In genomic region chr10:60807531-60808185, GRCm38 (mm10) we compare ENCODE assay signal across 8 mouse cellular contexts. TPM values are rescaled to one million over a fixed set of nuclear protein-coding genes. Genes with fewer than 3 reads are reported as not detected.
DNase-seq lines count a peak whose midpoint lies in the region; ATAC-seq lines count a peak whose summit lies in the region.

No protein-coding gene starts in this region.

- intact Hi-C loops in gastrocnemius, postnatal 14 days (cut with DNase I; ENCODE audit: low total_unique reads) = no loop called here

- H3K4me3 ChIP-seq in midbrain, embryonic 13.5 days (replicated peaks) = no peak overlapping the region
- no peak overlapping the region for H3K4me3 ChIP-seq in midbrain, embryonic 16.5 days (ENCODE audit: low read depth, low read length)
- no peak overlapping the region for H3K4me3 ChIP-seq in hindbrain, embryonic 15.5 days
- H3K4me3 ChIP-seq in lung, embryonic 15.5 days = no peak overlapping the region

- peak; percentile 82 for DNase-seq in gastrocnemius, postnatal 14 days
- no peak for DNase-seq in yolk sac, embryonic 10.5 days (ENCODE audit: low spot score)
- DNase-seq in frontal cortex, adult 2 months (ENCODE audit: extremely low spot score in 1 of 2, low spot score in 1 of 2) = no peak
- no peak for DNase-seq in layer of hippocampus, adult 9-11 months

- H3K9me3 ChIP-seq in midbrain, embryonic 13.5 days = no peaks in the 10 kb centered on the region
- no peaks in the 10 kb centered on the region for H3K9me3 ChIP-seq in midbrain, embryonic 16.5 days (replicated peaks; ENCODE audit: control insufficient read depth, low read length, poor library complexity, severe bottlenecking)
- H3K9me3 ChIP-seq in hindbrain, embryonic 15.5 days = no peaks in the 10 kb centered on the region
- H3K9me3 ChIP-seq in lung, embryonic 15.5 days = no peaks in the 10 kb centered on the region

- peak overlapping the region; percentile 17; the same call in 1 of the 2 replicates for H3K4me2 ChIP-seq in midbrain, embryonic 13.5 days (replicated peaks)
- H3K4me2 ChIP-seq in midbrain, embryonic 16.5 days (ENCODE audit: low read length) = no peak overlapping the region
- no peak overlapping the region for H3K4me2 ChIP-seq in hindbrain, embryonic 15.5 days
- peak overlapping the region; percentile 35 for H3K4me2 ChIP-seq in lung, embryonic 15.5 days

- H3K9ac ChIP-seq in midbrain, embryonic 13.5 days (replicated peaks) = no peak overlapping the region
- H3K9ac ChIP-seq in midbrain, embryonic 16.5 days (ENCODE audit: low read depth, low read length) = no peak overlapping the region
- no peak overlapping the region for H3K9ac ChIP-seq in hindbrain, embryonic 15.5 days
- no peak overlapping the region for H3K9ac ChIP-seq in lung, embryonic 15.5 days

- H3K27me3 ChIP-seq in midbrain, embryonic 13.5 days = peaks cover 28% of the 10 kb centered on the region
- no peaks in the 10 kb centered on the region for H3K27me3 ChIP-seq in midbrain, embryonic 16.5 days (ENCODE audit: control insufficient read depth, insufficient read depth, low read depth, low read length)
- H3K27me3 ChIP-seq in hindbrain, embryonic 15.5 days = peaks cover 8% of the 10 kb centered on the region
- no peaks in the 10 kb centered on the region for H3K27me3 ChIP-seq in lung, embryonic 15.5 days

- no peaks in the 10 kb centered on the region for H3K36me3 ChIP-seq in midbrain, embryonic 13.5 days
- no peaks in the 10 kb centered on the region for H3K36me3 ChIP-seq in midbrain, embryonic 16.5 days (ENCODE audit: control insufficient read depth, insufficient read depth, low read length)
- H3K36me3 ChIP-seq in hindbrain, embryonic 15.5 days = no peaks in the 10 kb centered on the region
- H3K36me3 ChIP-seq in lung, embryonic 15.5 days = no peaks in the 10 kb centered on the region

- peaks cover 57% of the 10 kb centered on the region for H3K4me1 ChIP-seq in midbrain, embryonic 13.5 days (replicated peaks)
- H3K4me1 ChIP-seq in midbrain, embryonic 16.5 days (ENCODE audit: control insufficient read depth, insufficient read depth, low read length) = peaks cover 10% of the 10 kb centered on the region
- H3K4me1 ChIP-seq in hindbrain, embryonic 15.5 days (replicated peaks) = peaks cover 29% of the 10 kb centered on the region
- H3K4me1 ChIP-seq in lung, embryonic 15.5 days = peaks cover 82% of the 10 kb centered on the region

- 36% methylated on average over 22 of the region's 22 CpGs for WGBS in midbrain, embryonic 13.5 days
- WGBS in midbrain, embryonic 16.5 days = 30% methylated on average over 22 of the region's 22 CpGs
- 44% methylated on average over 22 of the region's 22 CpGs for WGBS in hindbrain, embryonic 15.5 days
- 19% methylated on average over 22 of the region's 22 CpGs for WGBS in lung, embryonic 15.5 days

- no peak for ATAC-seq in midbrain, embryonic 13.5 days
- ATAC-seq in midbrain, embryonic 16.5 days = no peak
- 0 out of 2 replicates have a peak, but pooled peaks have one; percentile 38 for ATAC-seq in hindbrain, embryonic 15.5 days (ENCODE audit: low FRiP score, low read depth)
- ATAC-seq in lung, embryonic 15.5 days (ENCODE audit: borderline replicate concordance, extremely low read depth, low FRiP score, low TSS enrichment) = peak; percentile 85

- 0 out of 2 replicates have a peak overlapping the region, but pooled peaks have one; percentile 19 for H3K27ac ChIP-seq in midbrain, embryonic 13.5 days
- no peak overlapping the region for H3K27ac ChIP-seq in midbrain, embryonic 16.5 days (ENCODE audit: low read length)
- H3K27ac ChIP-seq in hindbrain, embryonic 15.5 days (replicated peaks) = 0 out of 2 replicates have a peak overlapping the region, but pooled peaks have one; percentile 29
- H3K27ac ChIP-seq in lung, embryonic 15.5 days = peak overlapping the region; percentile 88

RNA-seq across cellular contexts. Expression of gene Unc5b, which starts 23.7 kb away (rescaled TPM):
- 3.1 and 4.0 TPM in 2 replicates for polyA plus RNA-seq in midbrain, embryonic 13.5 days (2015; fragmentation: Nextera tagmentation; extraction: Ambion mirVana)
- polyA plus RNA-seq in midbrain, embryonic 16.5 days (2015; fragmentation: Nextera tagmentation; extraction: Ambion mirVana) = 2.0 and 2.4 TPM in 2 replicates
- total RNA-seq in gastrocnemius, postnatal 14 days (2021) = 10 to 100 TPM in 1 of 2 experiments, 1 to 10 TPM in 1; 7.3 to 12.1 TPM
- 2.8 and 3.5 TPM in 2 replicates for polyA plus RNA-seq in hindbrain, embryonic 15.5 days (2015; fragmentation: Nextera tagmentation; extraction: Ambion mirVana)
- 6.5 and 7.7 TPM in 2 replicates for polyA plus RNA-seq in lung, embryonic 15.5 days (2015; fragmentation: Nextera tagmentation; extraction: Ambion mirVana)
- polyA plus RNA-seq in frontal cortex, adult 2 months (2012; rRNA removed) = 7.2 and 7.4 TPM in 2 replicates

RNA-seq across cellular contexts. Expression of gene Slc29a3, which starts 55.1 kb away (rescaled TPM):
- polyA plus RNA-seq in midbrain, embryonic 13.5 days (2015; fragmentation: Nextera tagmentation; extraction: Ambion mirVana) = 10.3 and 14.0 TPM in 2 replicates
- 9.8 and 10.3 TPM in 2 replicates for polyA plus RNA-seq in midbrain, embryonic 16.5 days (2015; fragmentation: Nextera tagmentation; extraction: Ambion mirVana)
- total RNA-seq in gastrocnemius, postnatal 14 days (2021) = 1 to 10 TPM; 3.8 to 5.4 TPM
- 10.9 and 12.2 TPM in 2 replicates for polyA plus RNA-seq in hindbrain, embryonic 15.5 days (2015; fragmentation: Nextera tagmentation; extraction: Ambion mirVana)
- 13.3 and 13.6 TPM in 2 replicates for polyA plus RNA-seq in lung, embryonic 15.5 days (2015; fragmentation: Nextera tagmentation; extraction: Ambion mirVana)
- polyA plus RNA-seq in frontal cortex, adult 2 months (2012; rRNA removed) = 7.5 and 8.0 TPM in 2 replicates

Comparison
In these comparisons a context has a peak if more than half of its experiments do, and no peak if none do; other contexts are left out.
1. H3K4me2 ChIP-seq: peak in midbrain, embryonic 13.5 days (single experiment) and lung, embryonic 15.5 days (single experiment); none in midbrain, embryonic 16.5 days (single experiment) and hindbrain, embryonic 15.5 days (single experiment).
2. ATAC-seq: peak in hindbrain, embryonic 15.5 days (single experiment) and lung, embryonic 15.5 days (single experiment); none in midbrain, embryonic 13.5 days (single experiment) and midbrain, embryonic 16.5 days (single experiment).